Mouse (Mus musculus) embryonic facial prominence, embryonic 11.5 days (tissue): ENCODE results near the gene Gnat1. TPM values are rescaled to one million over a fixed set of nuclear protein-coding genes. Genes with fewer than 3 reads are reported as not detected.

ENCODE experiments used
- ATAC-seq: fragments of 200-750 bp; cut with Nextera tagmentation; replicated peaks from 2 replicates; pipeline ENCODE4 v1.8.0; 2017; ENCODE audit warnings: low read depth; ENCODE audit not compliant: insufficient number of reproducible peaks, low FRiP score, low TSS enrichment
- DNase-seq: peaks from one replicate; pipeline ENCODE4 v3.0.0-alpha.2; 2015; ENCODE audit warnings: low spot score
- H3K27ac ChIP-seq: fragments of 300-500 bp; sonication (generic); replicated peaks from 2 replicates; pipeline ENCODE4 v1.5.1; 2014; ENCODE audit warnings: mild to moderate bottlenecking, low read depth, low read length, control low read depth
- H3K27me3 ChIP-seq: fragments of 300-500 bp; sonication (generic); 2 replicates; pipeline ENCODE4 v1.6.1; 2014; ENCODE audit warnings: mild to moderate bottlenecking, low read length, moderate library complexity, mixed read lengths; ENCODE audit not compliant: control insufficient read depth, insufficient read depth
- H3K36me3 ChIP-seq: fragments of 300-500 bp; sonication (generic); replicated peaks from 2 replicates; pipeline ENCODE4 v1.6.1; 2014; ENCODE audit warnings: low read depth, mild to moderate bottlenecking, low read length, moderate library complexity, mixed read lengths; ENCODE audit not compliant: control insufficient read depth, insufficient read depth
- H3K4me1 ChIP-seq: fragments of 300-500 bp; sonication (generic); 2 replicates; pipeline ENCODE4 v1.6.1; 2014; ENCODE audit warnings: low read length, mixed read lengths; ENCODE audit not compliant: control insufficient read depth, insufficient read depth
- H3K4me2 ChIP-seq: fragments of 300-500 bp; sonication (generic); 2 replicates; pipeline ENCODE4 v1.6.1; 2014; ENCODE audit warnings: low read depth, mild to moderate bottlenecking, control low read depth, low read length, moderate library complexity
- H3K4me3 ChIP-seq: fragments of 300-500 bp; sonication (generic); 2 replicates; pipeline ENCODE4 v1.5.1; 2014; ENCODE audit warnings: low read depth, low read length, control low read depth
- H3K9ac ChIP-seq: fragments of 300-500 bp; sonication (generic); replicated peaks from 2 replicates; pipeline ENCODE4 v1.6.1; 2014; ENCODE audit warnings: mild to moderate bottlenecking, control low read depth, low read length
- H3K9me3 ChIP-seq: fragments of 300-500 bp; sonication (generic); replicated peaks from 2 replicates; pipeline ENCODE4 v1.6.1; 2016; ENCODE audit warnings: mild to moderate bottlenecking, low read length, inconsistent platforms, mixed read lengths; ENCODE audit not compliant: control insufficient read depth
- WGBS: fragments of 180-500 bp; shearing (Covaris S2); extraction: QIAGEN DNeasy Blood & Tissue Kit; methylation state at CpG from one replicate; pipeline ENCODE4 v1.1.7; 2014; 5-methylcytosine and 5-hydroxymethylcytosine counted together
- polyA plus RNA-seq: library from polyadenylated mRNA; unstranded; fragments of >200 nt; fragmentation: Nextera tagmentation; extraction: Ambion mirVana; gene quantifications from 2 replicates; pipeline ENCODE4 v1.2.1, GENCODE M21; 2014

Gene Gnat1
- polyA plus RNA-seq, 1 experiment from 2014 or later: not detected

- H3K4me1 ChIP-seq: peaks cover 18% of the 10 kb centered on the region
These were observed 44.1 kb downstream of the Gnat1 start, which contains the start of gene Gnai2 for GRCm38 (mm10) chr9:107635279-107636028. Gene Gnai2, minus strand, starts transcription at chr9:107635367.

GRCm38 (mm10) chr9:107634406-107635278 lies 44.9 kb downstream of the Gnat1 start:
- Histone ChIP-seq H3K9me3 (no peaks in the 10 kb centered on the region), H3K27ac (peak overlapping the region; percentile 87), H3K9ac (peak overlapping the region; percentile 90), H3K4me3 (peak overlapping the region; percentile 89), H3K36me3 (no peaks in the 10 kb centered on the region), H3K27me3 (no peaks in the 10 kb centered on the region), H3K4me1 (peaks cover 26% of the 10 kb centered on the region), H3K4me2 (peak overlapping the region; percentile 97)
- DNase-seq: no peak
- ATAC-seq: 0 out of 2 replicates have a peak, but pooled peaks have one; percentile 4
- 1% methylated on average over 34 of the region's 35 CpGs for WGBS

More at GRCm38 (mm10) chr9:107635279-107636028, 44.1 kb downstream of the Gnat1 start, which contains the start of gene Gnai2:
- DNase-seq: peak; percentile 98
- H3K27ac ChIP-seq: peak within 1 kb of the TSS; percentile 87
- peak within 1 kb of the TSS; percentile 90 for H3K9ac ChIP-seq
- H3K4me3 ChIP-seq: peak within 1 kb of the TSS; percentile 89
- H3K9me3 ChIP-seq: no peaks in the 10 kb centered on the region
- ATAC-seq: peak; percentile 94
- H3K27me3 ChIP-seq: no peaks in the 10 kb centered on the region
- peak within 1 kb of the TSS; percentile 97 for H3K4me2 ChIP-seq
- 3% methylated on average over 36 of the region's 38 CpGs for WGBS
- H3K36me3 ChIP-seq: no peaks in the 10 kb centered on the region

GRCm38 (mm10) chr9:107633661-107634405 lies 45.7 kb downstream of the Gnat1 start:
- H3K27ac ChIP-seq: peak overlapping the region; percentile 87
- H3K9ac ChIP-seq: peak overlapping the region; percentile 90
- peaks cover 31% of the 10 kb centered on the region for H3K4me1 ChIP-seq
- H3K36me3 ChIP-seq: no peaks in the 10 kb centered on the region
- peak overlapping the region; percentile 97 for H3K4me2 ChIP-seq
- H3K9me3 ChIP-seq: no peaks in the 10 kb centered on the region
- H3K27me3 ChIP-seq: no peaks in the 10 kb centered on the region
- 1% methylated on average over 15 of the region's 15 CpGs for WGBS
- no peak for DNase-seq
- no peak for ATAC-seq
- H3K4me3 ChIP-seq: peak overlapping the region; percentile 89

GRCm38 (mm10) chr9:107633091-107633660 lies 46.3 kb downstream of the Gnat1 start:
- peaks cover 33% of the 10 kb centered on the region for H3K4me1 ChIP-seq
- H3K27me3 ChIP-seq: no peaks in the 10 kb centered on the region
- H3K36me3 ChIP-seq: no peaks in the 10 kb centered on the region
- peak overlapping the region; percentile 90 for H3K9ac ChIP-seq
- ATAC-seq: no peak
- peak overlapping the region; percentile 87 for H3K27ac ChIP-seq
- H3K4me3 ChIP-seq: peak overlapping the region; percentile 89
- no peaks in the 10 kb centered on the region for H3K9me3 ChIP-seq
- DNase-seq: peak; percentile 76
- 3% methylated on average over 32 of the region's 33 CpGs for WGBS
- H3K4me2 ChIP-seq: peak overlapping the region; percentile 97

- H3K4me3 ChIP-seq: peak overlapping the region; percentile 89
- DNase-seq: no peak
- peaks cover 39% of the 10 kb centered on the region for H3K4me1 ChIP-seq
- H3K27ac ChIP-seq: no peak overlapping the region
- 77% methylated on average over 6 of the region's 6 CpGs for WGBS
- H3K36me3 ChIP-seq: no peaks in the 10 kb centered on the region
- H3K4me2 ChIP-seq: peak overlapping the region; percentile 97
- H3K9me3 ChIP-seq: no peaks in the 10 kb centered on the region
- H3K27me3 ChIP-seq: no peaks in the 10 kb centered on the region
- H3K9ac ChIP-seq: peak overlapping the region; percentile 90
- no peak for ATAC-seq
These were observed 47.0 kb downstream of the Gnat1 start for GRCm38 (mm10) chr9:107632478-107632877.

GRCm38 (mm10) chr9:107631861-107632260 lies 47.7 kb downstream of the Gnat1 start:
- ATAC-seq (no peak), DNase-seq (no peak)
- Histone ChIP-seq H3K27me3 (no peaks in the 10 kb centered on the region), H3K9me3 (no peaks in the 10 kb centered on the region), H3K4me3 (no peak overlapping the region), H3K27ac (0 out of 2 replicates have a peak overlapping the region, but pooled peaks have one; percentile 16), H3K36me3 (no peaks in the 10 kb centered on the region), H3K4me2 (no peak overlapping the region), H3K9ac (no peak overlapping the region; the same call in 1 of the 2 replicates), H3K4me1 (peaks cover 37% of the 10 kb centered on the region)
- WGBS: 79% methylated on average over 8 of the region's 8 CpGs

- H3K9ac ChIP-seq: no peak overlapping the region; the same call in 1 of the 2 replicates
- no peak overlapping the region for H3K4me3 ChIP-seq
- no peaks in the 10 kb centered on the region for H3K36me3 ChIP-seq
- no peaks in the 10 kb centered on the region for H3K27me3 ChIP-seq
- DNase-seq: no peak
- 51% methylated on average over 9 of the region's 9 CpGs for WGBS
- H3K4me2 ChIP-seq: no peak overlapping the region; the same call in 1 of the 2 replicates
- ATAC-seq: no peak
- no peaks in the 10 kb centered on the region for H3K9me3 ChIP-seq
- H3K4me1 ChIP-seq: peaks cover 41% of the 10 kb centered on the region
- H3K27ac ChIP-seq: 0 out of 2 replicates have a peak overlapping the region, but pooled peaks have one; percentile 95
These were observed 48.1 kb downstream of the Gnat1 start for GRCm38 (mm10) chr9:107631311-107631826.
